Mouse (Mus musculus) gastrocnemius, adult 18-20 months (tissue): Measurements from ENCODE around the gene Ola1. TPM values are rescaled to one million over a fixed set of nuclear protein-coding genes. Genes with fewer than 3 reads are reported as not detected.

Source experiments
- DNase-seq: peaks from one replicate; pipeline ENCODE4 v3.0.0; 2021; ENCODE audit warnings: low spot score
- total RNA-seq, 2 experiments: library from RNA; stranded (reverse); gene quantifications; 2 replicates each; pipeline ENCODE4 v1.2.3; 2021

Gene Ola1
- total RNA-seq, 2 experiments from 2014 or later = 52.3 to 53.2 TPM

- DNase-seq = no peak
These were observed 149.4 kb downstream of the Ola1 start for GRCm38 (mm10) chr2:73069223-73069825.

GRCm38 (mm10) chr2:73066307-73067167 is 152.2 kb downstream of the Ola1 start:
- no peak for DNase-seq

DNA sequence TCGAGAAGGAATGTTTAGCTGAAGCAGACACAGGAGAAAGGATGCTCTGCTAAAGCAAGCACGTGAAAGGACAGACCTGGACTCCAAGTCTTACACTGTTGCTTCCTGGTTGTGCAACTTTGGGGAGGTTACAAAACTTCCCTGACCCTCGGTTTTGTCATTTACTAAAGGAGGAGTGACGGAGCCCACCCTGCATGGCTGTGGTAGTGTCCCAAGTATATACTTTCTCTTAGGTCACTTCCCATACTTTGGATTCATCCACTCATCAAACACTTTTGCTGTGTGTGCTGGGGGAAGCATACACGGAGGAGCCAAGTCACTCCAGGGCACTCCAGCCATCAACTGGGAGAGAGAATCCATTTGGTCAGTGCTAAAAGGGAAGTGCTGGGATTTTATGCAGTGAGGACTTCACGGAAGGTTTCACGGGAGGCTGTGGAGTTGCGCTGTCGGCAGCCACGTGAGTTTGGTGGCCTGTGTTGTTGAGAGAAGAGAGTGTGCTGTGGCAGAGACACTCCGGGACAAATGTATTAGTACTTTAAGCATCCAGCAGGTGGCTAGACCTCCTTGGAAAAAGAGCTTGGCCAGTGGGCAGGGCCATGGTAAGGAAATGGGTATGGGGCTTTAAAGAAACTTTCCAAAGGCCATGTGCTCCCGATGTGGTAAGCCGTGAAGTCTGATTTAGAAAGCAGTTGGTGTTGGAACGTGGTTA is 154.7 kb downstream of the Ola1 start:
- no peak for DNase-seq

DNA sequence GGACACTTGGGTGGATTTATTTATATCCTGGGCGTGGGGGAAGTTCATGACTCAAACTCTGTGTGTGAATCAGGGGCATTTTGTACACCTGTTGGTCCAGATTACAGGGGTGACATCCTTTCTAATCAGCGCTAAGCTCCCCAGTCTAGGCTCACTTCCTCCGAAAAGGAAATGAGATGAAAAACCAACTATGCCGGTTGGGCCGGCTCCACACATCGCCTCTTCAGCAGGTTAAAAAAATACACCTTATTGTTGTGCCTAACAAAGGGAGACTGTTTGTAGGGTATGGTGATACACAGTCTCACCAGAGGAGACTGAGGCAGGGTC is 158.5 kb downstream of the Ola1 start:
- DNase-seq = no peak

DNA sequence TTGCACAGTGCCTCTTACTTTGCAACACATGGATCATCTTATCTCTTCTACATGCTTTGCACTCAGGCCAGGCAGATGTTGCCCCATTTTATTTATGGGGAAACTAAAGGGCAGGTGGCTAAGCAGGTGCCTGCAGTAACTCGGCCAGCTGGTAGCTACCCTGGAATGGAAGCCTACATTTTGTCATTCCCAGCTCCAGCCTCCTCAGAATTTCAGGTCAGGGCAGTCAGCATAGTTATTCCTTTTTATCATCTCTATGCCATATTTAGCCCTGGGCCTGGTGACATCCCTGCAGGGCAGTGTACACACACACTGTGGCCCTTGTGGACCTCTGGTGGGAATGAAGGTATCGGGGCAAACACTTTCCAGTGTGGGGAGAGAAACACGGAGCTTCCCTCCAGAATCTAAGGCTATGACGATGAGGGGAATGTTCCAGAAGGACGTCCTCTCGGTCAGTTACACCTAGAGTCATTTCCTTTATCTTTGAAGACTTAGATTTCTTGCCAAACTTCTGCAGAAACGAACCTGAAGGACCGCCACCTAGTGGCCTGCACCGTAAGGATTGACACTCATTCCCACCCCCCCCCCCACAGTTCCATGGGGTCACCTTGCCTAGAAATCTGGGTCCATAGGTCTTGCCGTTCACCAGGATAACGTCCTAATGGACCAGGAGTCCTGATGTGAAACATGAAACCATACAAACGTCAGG is 159.0 kb downstream of the Ola1 start:
- peak; percentile 29 for DNase-seq

DNA sequence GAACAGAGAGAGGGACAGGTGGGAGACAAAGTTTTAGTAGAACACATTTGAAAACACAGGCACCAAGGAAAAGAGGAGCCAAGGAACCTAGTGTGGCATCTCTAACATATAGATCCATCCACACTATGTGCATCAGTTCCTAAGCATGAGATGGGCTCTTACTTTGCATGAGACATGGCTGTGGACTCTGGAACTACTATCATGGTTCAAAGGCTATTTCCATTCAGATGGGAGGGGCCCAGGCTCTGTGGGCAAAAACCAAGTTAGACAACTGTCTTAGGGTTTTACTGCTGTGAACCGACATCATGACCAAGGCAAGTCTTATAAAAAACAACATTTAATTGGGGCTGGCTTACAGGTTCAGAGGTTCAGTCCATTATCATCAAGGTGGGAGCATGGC is 160.4 kb downstream of the Ola1 start:
- no peak for DNase-seq

GRCm38 (mm10) chr2:73057589-73057988 is 161.1 kb downstream of the Ola1 start:
- DNase-seq = no peak

- no peak for DNase-seq
These were observed 162.4 kb downstream of the Ola1 start for GRCm38 (mm10) chr2:73056090-73056956.

GRCm38 (mm10) chr2:73053791-73054490 is 164.8 kb downstream of the Ola1 start:
- DNase-seq = no peak

- no peak for DNase-seq
These were observed 168.3 kb downstream of the Ola1 start for GRCm38 (mm10) chr2:73050401-73050800.

DNA sequence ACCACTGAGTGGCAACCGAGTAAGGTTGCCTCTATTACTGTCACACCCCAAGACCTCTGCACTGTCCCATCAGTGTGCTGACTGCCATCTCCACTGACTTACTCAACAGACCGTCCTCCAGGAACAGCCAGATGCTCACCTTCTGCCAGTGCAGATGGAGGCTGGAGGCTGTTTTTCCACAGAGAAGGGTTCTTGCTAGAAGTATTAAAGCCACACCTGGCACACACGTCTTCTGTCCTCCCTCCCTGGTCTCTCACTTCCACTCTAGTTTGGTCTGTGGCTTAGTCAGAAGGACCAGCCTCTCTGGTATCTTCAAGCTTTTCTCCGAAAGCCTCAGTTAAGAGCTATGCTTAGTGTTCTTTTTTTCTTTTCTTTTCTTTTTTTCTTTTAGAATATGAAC is 168.7 kb downstream of the Ola1 start:
- no peak for DNase-seq

GRCm38 (mm10) chr2:73049001-73049684 is 169.6 kb downstream of the Ola1 start:
- DNase-seq = peak; percentile 55

DNA sequence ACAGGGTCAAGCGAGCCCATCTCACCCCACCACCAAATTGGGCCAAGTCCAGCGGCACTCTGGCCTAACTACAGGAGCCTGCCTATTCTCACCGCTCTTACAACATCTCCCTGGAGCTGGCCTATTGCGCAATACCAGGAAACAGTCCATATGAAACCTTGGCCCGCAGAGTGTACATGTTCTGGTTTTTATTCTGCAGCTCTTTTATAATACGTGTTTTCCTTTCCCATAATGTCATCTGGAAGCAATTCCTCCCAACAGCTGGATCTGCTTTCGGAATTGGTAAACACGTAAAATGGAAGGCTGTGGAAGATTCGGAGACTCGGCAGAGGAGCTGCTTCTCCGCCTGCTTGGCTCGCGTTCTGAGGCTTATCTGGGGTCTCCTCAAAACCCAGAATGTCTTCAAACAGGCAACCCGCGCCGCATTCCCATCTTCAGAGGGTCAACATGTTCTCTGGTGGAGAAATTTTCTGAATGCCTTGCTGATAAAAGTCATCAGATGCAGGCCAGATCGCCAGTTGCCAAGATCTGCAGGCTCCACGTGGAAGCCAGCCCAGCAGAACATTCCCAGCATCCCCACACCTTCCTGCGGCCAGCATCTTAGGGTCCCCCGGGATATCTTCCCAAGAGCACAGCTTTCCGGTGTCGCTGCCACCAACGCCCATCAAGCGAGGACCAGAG is 171.5 kb downstream of the Ola1 start:
- peak; percentile 90 for DNase-seq

DNA sequence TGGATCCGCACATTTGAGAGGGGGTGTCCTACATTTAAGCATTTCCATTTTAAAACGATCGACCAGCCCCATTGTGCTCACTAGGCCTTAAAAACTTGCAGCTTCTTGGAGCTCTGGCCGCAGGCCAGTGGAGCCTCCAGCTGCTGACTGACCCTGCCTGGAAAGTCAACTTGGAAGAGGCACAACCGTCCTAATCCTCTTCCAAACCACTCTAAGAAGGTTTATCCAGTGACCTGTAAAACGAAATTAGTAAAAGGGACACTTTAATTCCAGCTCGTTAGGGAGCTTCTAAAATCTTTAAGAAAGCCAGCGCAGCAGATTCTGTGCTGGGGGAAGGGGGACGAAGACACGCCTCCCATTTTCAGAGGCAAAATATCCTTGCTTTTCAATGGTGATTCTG is 172.1 kb downstream of the Ola1 start:
- peak; percentile 73 for DNase-seq

- DNase-seq = no peak
These were observed 173.2 kb downstream of the Ola1 start for GRCm38 (mm10) chr2:73045505-73045904.
